Mouse (Mus musculus): Measurements from ENCODE around the gene Heca. TPM values are rescaled to one million over a fixed set of nuclear protein-coding genes. Genes with fewer than 3 reads are reported as not detected.

Gene Heca
- polyA plus RNA-seq, 1 experiment = 29.0 TPM

Other genes starting within 250 kb of the Heca start
- 158 and 174 TPM in 2 replicates for gene Cited2, start 224.8 kb downstream of the Heca start, polyA plus RNA-seq (2011; ENCODE audit: insufficient read depth, insufficient read length, low read depth, missing spikeins)
- 0.96 and 1.7 TPM in 2 replicates for gene Txlnb, start 151.8 kb downstream of the Heca start, polyA plus RNA-seq (2011; ENCODE audit: insufficient read depth, insufficient read length, low read depth, missing spikeins)
- gene Abracl, start 75.2 kb upstream of the Heca start, polyA plus RNA-seq (2011; ENCODE audit: insufficient read depth, insufficient read length, low read depth, missing spikeins) = 54.5 and 58.5 TPM in 2 replicates
- gene Reps1, start 107.8 kb upstream of the Heca start, polyA plus RNA-seq (2011; ENCODE audit: insufficient read depth, insufficient read length, low read depth, missing spikeins) = 78.1 and 85.1 TPM in 2 replicates

Measured in ES-Bruce4 (cell line).